Mouse (Mus musculus) olfactory bulb, adult 2 months (tissue): ENCODE data around the gene Ddx23.

Experiments
- CTCF ChIP-seq: fragments of 200-500 bp; IDR thresholded peaks from 2 replicates; pipeline ENCODE4 v1.5.1; 2012; ENCODE audit warnings: low read depth, mild to moderate bottlenecking, low read length, moderate library complexity; ENCODE audit not compliant: insufficient read depth
- POLR2A ChIP-seq: fragments of 200-500 bp; IDR thresholded peaks from 2 replicates; pipeline ENCODE4 v1.6.1; 2012; ENCODE audit warnings: mild to moderate bottlenecking, low read depth, low read length, moderate library complexity; ENCODE audit not compliant: insufficient read depth

DNA sequence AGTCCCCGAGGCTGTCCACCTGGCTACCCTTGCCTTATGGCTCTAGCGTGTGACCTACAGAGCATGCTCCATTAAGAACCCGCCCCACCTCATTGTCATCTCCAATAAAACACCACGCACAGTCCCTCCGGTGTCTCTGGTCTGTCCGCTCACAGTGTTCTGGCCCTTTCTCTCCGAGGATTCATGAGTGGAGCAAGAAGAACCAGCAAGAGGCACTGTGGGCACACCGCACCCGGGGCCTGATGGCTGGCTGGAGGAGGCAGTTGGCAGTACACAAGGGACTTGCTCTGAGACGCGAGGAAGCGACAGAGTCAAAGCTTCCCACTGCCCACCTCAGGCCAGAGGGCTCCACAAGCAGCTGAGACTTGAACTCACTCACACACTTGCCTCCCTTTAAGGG is 18.3 kb downstream of the Ddx23 start:
- no peak for TF ChIP-seq CTCF
- no peak for TF ChIP-seq POLR2A
